Mouse (Mus musculus): ENCODE data around the gene Rab8a. TPM values are rescaled to one million over a fixed set of nuclear protein-coding genes. Genes with fewer than 3 reads are reported as not detected.

Gene Rab8a
- total and polyA plus RNA-seq, 3 experiments: 23.6 to 40.9 (median 24.2) TPM

GRCm38 (mm10) chr8:72215871-72216270 lies 54.9 kb downstream of the Rab8a start:
- Histone ChIP-seq H3K4me3 (no peak overlapping the region), H3K9ac (ENCODE audit: low read depth, low read length) (no peak overlapping the region), H3K79me2 (replicated peaks; ENCODE audit: control insufficient read depth, insufficient read depth, low read length) (peaks cover 2% of the 10 kb centered on the region; the same call in 1 of the 2 replicates), H3K27ac (no peak overlapping the region), H3K27me3 (ENCODE audit: control insufficient read depth, insufficient read depth, low read length) (no peaks in the 10 kb centered on the region), H3K36me3 (ENCODE audit: control insufficient read depth, insufficient read depth, low read length) (no peaks in the 10 kb centered on the region), H3K4me1 (ENCODE audit: control insufficient read depth, insufficient read depth, low read length) (peaks cover 1% of the 10 kb centered on the region; the same call in 1 of the 2 replicates)
- 23% methylated on average over 1 of the region's 1 CpGs for WGBS
- TF ChIP-seq CTCF (IDR thresholded peaks at IDR 0.05) (no peak), EP300 (IDR thresholded peaks at IDR 0.05; ENCODE audit: insufficient read depth, low read depth, low read length) (no peak), POLR2A (IDR thresholded peaks at IDR 0.05; ENCODE audit: insufficient read depth, low read depth, low read length) (no peak)
- no peak for DNase-seq
- intact Hi-C loops (cut with DNase I): no loop called here

GRCm38 (mm10) chr8:72218781-72219540 lies 58.0 kb downstream of the Rab8a start:
- intact Hi-C loops (cut with DNase I): loop anchor here (1.0 kb wide), 1 partner anchor 24 kb away; no protein-coding TSS in a partner anchor
- 73% methylated on average over 10 of the region's 10 CpGs for WGBS
- Histone ChIP-seq H3K4me3 (peak overlapping the region; percentile 78), H3K9ac (ENCODE audit: low read depth, low read length) (no peak overlapping the region), H3K36me3 (ENCODE audit: control insufficient read depth, insufficient read depth, low read length) (no peaks in the 10 kb centered on the region), H3K27ac (peak overlapping the region; percentile 90), H3K4me1 (ENCODE audit: control insufficient read depth, insufficient read depth, low read length) (peaks cover 1% of the 10 kb centered on the region; the same call in 1 of the 2 replicates), H3K79me2 (replicated peaks; ENCODE audit: control insufficient read depth, insufficient read depth, low read length) (peaks cover 2% of the 10 kb centered on the region; the same call in 1 of the 2 replicates), H3K27me3 (ENCODE audit: control insufficient read depth, insufficient read depth, low read length) (no peaks in the 10 kb centered on the region)
- DNase-seq: no peak
- TF ChIP-seq EP300 (IDR thresholded peaks at IDR 0.05; ENCODE audit: insufficient read depth, low read depth, low read length) (no peak), POLR2A (IDR thresholded peaks at IDR 0.05; ENCODE audit: insufficient read depth, low read depth, low read length) (no peak), CTCF (IDR thresholded peaks at IDR 0.05) (no peak)

- TF ChIP-seq POLR2A (IDR thresholded peaks at IDR 0.05; ENCODE audit: insufficient read depth, low read depth, low read length) (peak; percentile 78), CTCF (IDR thresholded peaks at IDR 0.05) (no peak), EP300 (IDR thresholded peaks at IDR 0.05; ENCODE audit: insufficient read depth, low read depth, low read length) (peak; percentile 86)
- H3K79me2 ChIP-seq (replicated peaks; ENCODE audit: control insufficient read depth, insufficient read depth, low read length): peaks cover 2% of the 10 kb centered on the region; the same call in 1 of the 2 replicates
- DNase-seq: peak; percentile 84 to 91
- H3K36me3 ChIP-seq (ENCODE audit: control insufficient read depth, insufficient read depth, low read length): no peaks in the 10 kb centered on the region
- peaks cover 1% of the 10 kb centered on the region; the same call in 1 of the 2 replicates for H3K4me1 ChIP-seq (ENCODE audit: control insufficient read depth, insufficient read depth, low read length)
- H3K27ac ChIP-seq: peak within 1 kb of the TSS; percentile 90
- H3K9ac ChIP-seq (ENCODE audit: low read depth, low read length): peak within 1 kb of the TSS; percentile 82
- WGBS: 6% methylated on average over 39 of the region's 39 CpGs
- intact Hi-C loops (cut with DNase I): loop anchor here (1.0 kb wide), 1 partner anchor 24 kb away; no protein-coding TSS in a partner anchor
- no peaks in the 10 kb centered on the region for H3K27me3 ChIP-seq (ENCODE audit: control insufficient read depth, insufficient read depth, low read length)
- peak within 1 kb of the TSS; percentile 78 for H3K4me3 ChIP-seq
Measured at GRCm38 (mm10) chr8:72219541-72220363, 58.8 kb downstream of the Rab8a start, which contains the start of gene Fam32a. Gene Fam32a, plus strand, starts transcription at chr8:72219730.

- H3K4me3 ChIP-seq: no peak overlapping the region; the same call in 1 of the 2 replicates
- H3K9ac ChIP-seq (ENCODE audit: low read depth, low read length): no peak overlapping the region
- H3K4me1 ChIP-seq (ENCODE audit: control insufficient read depth, insufficient read depth, low read length): peaks cover 1% of the 10 kb centered on the region; the same call in 1 of the 2 replicates
- H3K27ac ChIP-seq: no peak overlapping the region
- no peak for DNase-seq
- H3K36me3 ChIP-seq (ENCODE audit: control insufficient read depth, insufficient read depth, low read length): no peaks in the 10 kb centered on the region
- intact Hi-C loops (cut with DNase I): no loop called here
- WGBS: 77% methylated on average over 4 of the region's 4 CpGs
- peaks cover 2% of the 10 kb centered on the region; the same call in 1 of the 2 replicates for H3K79me2 ChIP-seq (replicated peaks; ENCODE audit: control insufficient read depth, insufficient read depth, low read length)
- no peak for TF ChIP-seq POLR2A (IDR thresholded peaks at IDR 0.05; ENCODE audit: insufficient read depth, low read depth, low read length)
- peak; percentile 50 for TF ChIP-seq CTCF (IDR thresholded peaks at IDR 0.05)
- no peaks in the 10 kb centered on the region for H3K27me3 ChIP-seq (ENCODE audit: control insufficient read depth, insufficient read depth, low read length)
Measured at GRCm38 (mm10) chr8:72220758-72221157, 59.8 kb downstream of the Rab8a start.

- no peaks in the 10 kb centered on the region for H3K27me3 ChIP-seq (ENCODE audit: control insufficient read depth, insufficient read depth, low read length)
- peaks cover 2% of the 10 kb centered on the region; the same call in 1 of the 2 replicates for H3K79me2 ChIP-seq (replicated peaks; ENCODE audit: control insufficient read depth, insufficient read depth, low read length)
- no peak overlapping the region for H3K27ac ChIP-seq
- peaks cover 1% of the 10 kb centered on the region; the same call in 1 of the 2 replicates for H3K4me1 ChIP-seq (ENCODE audit: control insufficient read depth, insufficient read depth, low read length)
- DNase-seq: no peak
- no peak for TF ChIP-seq CTCF (IDR thresholded peaks at IDR 0.05)
- no peak for TF ChIP-seq POLR2A (IDR thresholded peaks at IDR 0.05; ENCODE audit: insufficient read depth, low read depth, low read length)
- TF ChIP-seq EP300 (IDR thresholded peaks at IDR 0.05; ENCODE audit: insufficient read depth, low read depth, low read length): no peak
- WGBS: 78% methylated on average over 5 of the region's 5 CpGs
- H3K36me3 ChIP-seq (ENCODE audit: control insufficient read depth, insufficient read depth, low read length): no peaks in the 10 kb centered on the region
- no peak overlapping the region for H3K9ac ChIP-seq (ENCODE audit: low read depth, low read length)
- no peak overlapping the region for H3K4me3 ChIP-seq
- intact Hi-C loops (cut with DNase I): no loop called here
Measured at GRCm38 (mm10) chr8:72222656-72223055, 61.7 kb downstream of the Rab8a start.

Other genes with a start within 250 kb of the Rab8a start
- 1 to 10 TPM; 5.5 to 8.0 TPM for gene Zfp961, start 210.2 kb upstream of the Rab8a start, total RNA-seq (2021)
- 4.4 and 6.1 TPM in 2 replicates for gene Zfp961, start 210.2 kb upstream of the Rab8a start, polyA plus RNA-seq (2012; rRNA removed)
- gene Cyp4f18, start 151.6 kb upstream of the Rab8a start, total RNA-seq (2021): 1 to 10 TPM; 1.2 to 1.4 TPM
- gene Cyp4f18, start 151.6 kb upstream of the Rab8a start, polyA plus RNA-seq (2012; rRNA removed): 1.7 and 5.2 TPM in 2 replicates
- gene Olfr372, start 120.0 kb upstream of the Rab8a start, total RNA-seq (2021): not detected
- not detected in 2 replicates for gene Olfr372, start 120.0 kb upstream of the Rab8a start, polyA plus RNA-seq (2012; rRNA removed)
- not detected for gene Olfr373, start 78.0 kb upstream of the Rab8a start, total RNA-seq (2021)
- not detected in 2 replicates for gene Olfr373, start 78.0 kb upstream of the Rab8a start, polyA plus RNA-seq (2012; rRNA removed)
- gene Olfr374, start 54.2 kb upstream of the Rab8a start, total RNA-seq (2021): not detected
- not detected in 2 replicates for gene Olfr374, start 54.2 kb upstream of the Rab8a start, polyA plus RNA-seq (2012; rRNA removed)
- gene Tpm4, start 26.2 kb upstream of the Rab8a start, total RNA-seq (2021): 100 to 1,000 TPM in 1 of 2 experiments, 10 to 100 TPM in 1; 81.4 to 106 TPM
- gene Tpm4, start 26.2 kb upstream of the Rab8a start, polyA plus RNA-seq (2012; rRNA removed): 49.9 and 73.3 TPM in 2 replicates
- not detected for gene Hsh2d, start 28.4 kb downstream of the Rab8a start, total RNA-seq (2021)
- gene Hsh2d, start 28.4 kb downstream of the Rab8a start, polyA plus RNA-seq (2012; rRNA removed): 0.18 and 0.55 TPM in 2 replicates
- gene Cib3, start 51.6 kb downstream of the Rab8a start, total RNA-seq (2021): 1 to 10 TPM in 1 of 2 experiments, under 1 TPM in 1; 0.66 to 1.5 TPM
- gene Cib3, start 51.6 kb downstream of the Rab8a start, polyA plus RNA-seq (2012; rRNA removed): 1.1 TPM in 2 replicates
- gene Gm11034, start 52.4 kb downstream of the Rab8a start, total RNA-seq (2021): not detected
- not detected in 2 replicates for gene Gm11034, start 52.4 kb downstream of the Rab8a start, polyA plus RNA-seq (2012; rRNA removed)
- 10 to 100 TPM; 21.4 to 23.2 TPM for gene Fam32a, start 58.5 kb downstream of the Rab8a start, total RNA-seq (2021)
- gene Fam32a, start 58.5 kb downstream of the Rab8a start, polyA plus RNA-seq (2012; rRNA removed): 21.2 and 29.9 TPM in 2 replicates
- gene Ap1m1, start 78.8 kb downstream of the Rab8a start, total RNA-seq (2021): 10 to 100 TPM; 44.6 to 48.8 TPM
- 74.3 and 77.0 TPM in 2 replicates for gene Ap1m1, start 78.8 kb downstream of the Rab8a start, polyA plus RNA-seq (2012; rRNA removed)
- gene Gm10282, start 144.1 kb downstream of the Rab8a start, total RNA-seq (2021): 1 to 10 TPM; 6.7 to 8.5 TPM
- gene Gm10282, start 144.1 kb downstream of the Rab8a start, polyA plus RNA-seq (2012; rRNA removed): 1.1 and 2.9 TPM in 2 replicates
- 10 to 100 TPM; 76.0 to 92.7 TPM for gene Klf2, start 157.8 kb downstream of the Rab8a start, total RNA-seq (2021)
- 21.1 and 42.6 TPM in 2 replicates for gene Klf2, start 157.8 kb downstream of the Rab8a start, polyA plus RNA-seq (2012; rRNA removed)

All from heart, adult 2 months (tissue).